Mouse (Mus musculus): ENCODE results near the gene Smo. TPM values are rescaled to one million over a fixed set of nuclear protein-coding genes. Genes with fewer than 3 reads are reported as not detected.

Smo gene
- total RNA-seq (2014; rRNA removed) (28.0 and 38.2 TPM in 2 replicates), polyA plus RNA-seq (2015; fragmentation: Nextera tagmentation; extraction: Ambion mirVana) (4.4 and 8.3 TPM in 2 replicates)

DNA sequence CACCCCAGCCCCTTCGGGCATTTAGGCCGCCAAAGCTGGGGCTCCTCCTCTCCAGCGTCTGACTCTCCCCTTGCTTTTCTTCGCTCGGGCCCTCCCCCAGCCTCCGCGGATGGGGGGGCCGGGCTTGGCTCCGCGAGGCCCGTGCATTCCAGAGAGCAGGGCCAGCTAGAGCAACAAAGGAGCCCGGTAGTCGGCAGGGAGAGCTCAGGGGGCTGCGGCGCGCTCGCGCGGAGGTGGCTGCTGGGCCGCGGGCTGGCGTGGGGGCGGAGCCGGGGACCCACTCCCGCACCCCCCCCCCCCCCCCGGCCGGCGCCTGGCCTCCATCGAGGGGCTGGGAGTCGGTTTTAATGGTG lies at the start of gene Smo:
TSS of gene Smo (plus strand) at position 168 of the 353 bp plus-strand sequence.
- peak within 1 kb of the TSS; percentile 64 for H3K9ac ChIP-seq
- no peaks in the 10 kb centered on the region for H3K9me3 ChIP-seq (ENCODE audit: low read length)
- H3K4me1 ChIP-seq (ENCODE audit: insufficient read depth), result no peaks in the 10 kb centered on the region; the same call in 1 of the 2 replicates
- no peaks in the 10 kb centered on the region for H3K36me3 ChIP-seq (ENCODE audit: insufficient read depth)
- peak within 1 kb of the TSS; percentile 65 for H3K4me3 ChIP-seq (ENCODE audit: low read depth, low read length)
- peak within 1 kb of the TSS; percentile 97 for H3K4me2 ChIP-seq (ENCODE audit: low read depth)
- H3K27me3 ChIP-seq (ENCODE audit: insufficient read depth, low read length), result no peaks in the 10 kb centered on the region
- no peak for TF ChIP-seq CTCF (IDR thresholded peaks at IDR 0.05; ENCODE audit: low read depth)
- peak within 1 kb of the TSS; percentile 78 for H3K27ac ChIP-seq (ENCODE audit: low read depth, low read length)
- peak; percentile 94 for ATAC-seq
- DNase-seq, result peak; percentile 71
- 11% methylated on average over 13 of the region's 30 CpGs for WGBS

DNA sequence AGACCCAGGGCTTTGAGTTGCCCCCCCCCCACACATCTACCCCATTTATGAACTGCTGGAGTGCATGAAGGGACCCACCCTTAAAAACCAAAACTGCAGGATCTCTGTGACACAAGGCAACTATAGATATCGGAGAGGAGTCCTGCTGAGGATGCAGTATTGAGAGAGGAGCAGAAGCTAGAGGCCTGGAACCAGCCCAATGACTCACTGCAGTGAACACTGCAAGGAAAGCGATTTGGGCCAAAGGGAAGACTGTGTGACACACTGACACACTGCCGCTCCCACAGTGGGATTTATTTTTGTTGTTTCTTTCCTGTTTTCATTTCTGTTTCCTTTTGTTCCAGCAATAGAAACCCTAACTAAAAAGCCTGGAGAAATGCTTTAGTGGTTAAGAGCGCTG lies 49.4 kb upstream of the Smo start:
- Histone ChIP-seq H3K36me3 (ENCODE audit: insufficient read depth) (no peaks in the 10 kb centered on the region), H3K9me3 (ENCODE audit: low read length) (no peaks in the 10 kb centered on the region), H3K4me2 (ENCODE audit: low read depth) (no peak overlapping the region), H3K9ac (no peak overlapping the region), H3K4me3 (ENCODE audit: low read depth, low read length) (no peak overlapping the region), H3K27ac (ENCODE audit: low read depth, low read length) (no peak overlapping the region), H3K4me1 (ENCODE audit: insufficient read depth) (no peaks in the 10 kb centered on the region), H3K27me3 (ENCODE audit: insufficient read depth, low read length) (no peaks in the 10 kb centered on the region)
- no peak for ATAC-seq
- no peak for TF ChIP-seq CTCF (IDR thresholded peaks at IDR 0.05; ENCODE audit: low read depth)
- no peak for DNase-seq
- WGBS, result 80% methylated on average over 4 of the region's 4 CpGs

DNA sequence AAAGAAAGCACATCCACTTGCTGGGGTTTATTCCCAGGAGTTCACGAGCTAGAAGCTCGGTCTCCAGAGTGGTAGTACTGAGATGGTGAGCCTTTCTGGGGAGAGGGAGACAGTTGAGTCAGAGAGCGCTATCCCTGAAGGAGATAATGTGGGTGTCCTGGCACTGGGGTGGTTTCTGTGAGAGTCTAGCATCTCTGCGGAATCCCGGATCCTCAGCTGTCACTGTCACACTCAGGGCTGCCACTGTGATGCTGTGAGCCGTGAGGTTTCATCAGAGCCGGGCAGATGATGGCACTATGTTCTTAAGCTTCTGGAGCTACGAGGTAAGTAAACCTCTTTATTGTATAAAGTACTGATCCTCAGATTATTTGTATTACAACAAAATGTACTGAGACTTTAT lies 45.8 kb upstream of the Smo start:
- no peak for TF ChIP-seq CTCF (IDR thresholded peaks at IDR 0.05; ENCODE audit: low read depth)
- Histone ChIP-seq H3K4me3 (ENCODE audit: low read depth, low read length) (no peak overlapping the region), H3K36me3 (ENCODE audit: insufficient read depth) (no peaks in the 10 kb centered on the region), H3K4me1 (ENCODE audit: insufficient read depth) (0 out of 2 replicates have a peak, but pooled peaks cover 1% of the 10 kb centered on the region), H3K27ac (ENCODE audit: low read depth, low read length) (no peak overlapping the region), H3K4me2 (ENCODE audit: low read depth) (no peak overlapping the region), H3K27me3 (ENCODE audit: insufficient read depth, low read length) (peaks cover 6% of the 10 kb centered on the region; the same call in 1 of the 2 replicates), H3K9ac (no peak overlapping the region), H3K9me3 (ENCODE audit: low read length) (no peaks in the 10 kb centered on the region)
- DNase-seq (no peak), ATAC-seq (no peak)
- 78% methylated on average over 8 of the region's 8 CpGs for WGBS

DNA sequence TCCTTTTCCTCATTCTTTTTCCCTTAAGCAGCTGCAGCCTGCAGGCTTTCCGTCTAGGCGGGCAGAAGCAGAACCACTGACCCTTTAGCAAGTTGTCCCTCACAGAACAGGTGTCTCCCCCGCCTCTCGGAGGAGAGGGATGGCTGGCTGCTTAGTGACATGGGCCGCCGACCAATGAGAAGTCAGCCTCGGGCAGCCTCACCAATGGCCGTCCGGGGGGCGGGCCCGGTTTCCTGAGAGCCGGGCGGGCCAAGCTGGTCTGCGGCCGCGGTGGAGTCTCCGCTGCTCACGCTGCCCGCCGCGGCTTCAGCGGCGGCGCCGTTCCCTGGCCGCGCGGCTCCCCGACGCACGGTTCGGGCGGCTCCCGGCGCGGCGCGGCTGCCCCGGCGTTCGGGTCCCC lies 41.4 kb upstream of the Smo start, which contains the start of gene Tspan33:
TSS of gene Tspan33 (plus strand) at position 270 of the 400 bp plus-strand sequence.
- Histone ChIP-seq H3K4me3 (ENCODE audit: low read depth, low read length) (peak within 1 kb of the TSS; percentile 82), H3K4me2 (ENCODE audit: low read depth) (peak within 1 kb of the TSS; percentile 99), H3K9me3 (ENCODE audit: low read length) (no peaks in the 10 kb centered on the region), H3K36me3 (ENCODE audit: insufficient read depth) (no peaks in the 10 kb centered on the region), H3K27ac (ENCODE audit: low read depth, low read length) (no peak within 1 kb of the TSS), H3K27me3 (ENCODE audit: insufficient read depth, low read length) (peaks cover 6% of the 10 kb centered on the region; the same call in 1 of the 2 replicates), H3K9ac (peak within 1 kb of the TSS; percentile 63), H3K4me1 (ENCODE audit: insufficient read depth) (0 out of 2 replicates have a peak, but pooled peaks cover 6% of the 10 kb centered on the region)
- DNase-seq (peak; percentile 90), ATAC-seq (peak; percentile 99)
- TF ChIP-seq CTCF (IDR thresholded peaks at IDR 0.05; ENCODE audit: low read depth), result no peak
- WGBS, result under 1% methylated on average over 28 of the region's 41 CpGs

DNA sequence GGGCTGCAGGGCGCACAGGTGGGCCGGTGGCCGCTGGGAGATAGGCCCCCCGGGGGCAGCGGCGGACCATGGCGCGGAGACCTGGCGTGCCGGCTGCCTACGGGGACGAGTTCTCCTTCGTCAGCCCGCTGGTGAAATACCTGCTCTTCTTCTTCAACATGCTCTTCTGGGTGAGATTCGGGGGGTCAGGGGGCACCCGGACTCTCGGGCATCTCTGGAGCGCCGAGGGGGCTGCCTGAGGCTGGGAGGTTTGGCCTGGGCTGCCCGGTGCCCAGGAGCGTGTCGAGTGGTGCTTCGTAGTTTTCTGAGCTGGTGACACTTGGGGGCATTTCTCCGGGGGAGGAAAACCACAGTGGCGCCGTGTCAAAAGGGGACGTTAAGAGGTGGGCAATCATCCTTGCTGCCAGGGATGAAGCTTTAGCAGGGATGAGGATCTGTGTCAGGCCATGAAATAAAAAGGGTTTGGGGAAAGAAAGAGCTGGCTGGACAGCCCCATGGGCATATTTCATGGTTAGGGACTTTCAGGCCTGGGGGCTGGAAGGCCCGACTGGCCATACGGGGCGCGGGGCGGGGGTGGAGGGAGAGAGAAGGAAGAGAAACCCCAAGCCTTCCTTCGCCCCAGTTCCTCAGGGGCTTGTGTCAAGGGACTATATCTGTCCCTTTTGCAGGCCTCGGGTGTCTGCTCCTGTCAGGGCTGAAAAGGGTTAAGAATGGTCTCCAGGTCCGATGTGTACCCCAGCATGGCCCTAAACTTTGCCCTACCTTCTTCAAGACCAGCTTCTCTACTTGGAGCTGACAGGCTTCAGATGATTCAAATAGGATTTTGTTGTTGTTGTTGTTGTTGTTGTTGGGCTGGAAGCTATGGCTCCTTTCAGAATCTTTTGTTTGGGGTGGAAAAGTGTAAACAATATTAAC lies 40.7 kb upstream of the Smo start:
- H3K4me3 ChIP-seq (ENCODE audit: low read depth, low read length), result peak overlapping the region; percentile 82
- H3K9ac ChIP-seq, result peak overlapping the region; percentile 63
- DNase-seq (peak; percentile 5), ATAC-seq (0 out of 2 replicates have a peak, but pooled peaks have one; percentile 2)
- H3K4me1 ChIP-seq (ENCODE audit: insufficient read depth), result 0 out of 2 replicates have a peak, but pooled peaks cover 6% of the 10 kb centered on the region
- no peak for TF ChIP-seq CTCF (IDR thresholded peaks at IDR 0.05; ENCODE audit: low read depth)
- no peaks in the 10 kb centered on the region for H3K9me3 ChIP-seq (ENCODE audit: low read length)
- 3% methylated on average over 29 of the region's 35 CpGs for WGBS
- H3K36me3 ChIP-seq (ENCODE audit: insufficient read depth), result no peaks in the 10 kb centered on the region
- H3K27me3 ChIP-seq (ENCODE audit: insufficient read depth, low read length), result peaks cover 6% of the 10 kb centered on the region; the same call in 1 of the 2 replicates
- H3K27ac ChIP-seq (ENCODE audit: low read depth, low read length), result no peak overlapping the region
- H3K4me2 ChIP-seq (ENCODE audit: low read depth), result peak overlapping the region; percentile 99

DNA sequence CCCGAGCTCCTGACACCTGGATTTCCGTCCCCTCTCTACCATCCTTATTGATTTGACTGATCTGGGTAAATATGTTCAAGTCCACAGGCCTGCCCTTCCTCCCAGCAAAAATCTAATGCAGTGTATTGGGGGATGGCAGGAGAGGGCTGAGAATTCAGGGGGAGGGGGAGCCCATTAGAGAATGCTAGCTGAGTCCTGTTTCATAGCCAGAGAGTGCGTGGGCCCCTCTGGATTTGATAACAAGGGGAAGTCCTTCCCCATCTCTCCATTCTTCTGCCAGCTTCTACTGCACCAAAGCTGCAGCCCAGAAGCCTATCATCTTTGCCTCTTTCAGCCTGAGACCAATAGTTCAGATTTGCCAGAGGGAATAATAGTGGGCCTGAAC lies 40.0 kb upstream of the Smo start:
- ATAC-seq, result no peak
- no peak for TF ChIP-seq CTCF (IDR thresholded peaks at IDR 0.05; ENCODE audit: low read depth)
- Histone ChIP-seq H3K4me2 (ENCODE audit: low read depth) (peak overlapping the region; percentile 99), H3K4me3 (ENCODE audit: low read depth, low read length) (no peak overlapping the region), H3K36me3 (ENCODE audit: insufficient read depth) (no peaks in the 10 kb centered on the region), H3K27ac (ENCODE audit: low read depth, low read length) (no peak overlapping the region), H3K9ac (no peak overlapping the region), H3K4me1 (ENCODE audit: insufficient read depth) (0 out of 2 replicates have a peak, but pooled peaks cover 6% of the 10 kb centered on the region), H3K9me3 (ENCODE audit: low read length) (no peaks in the 10 kb centered on the region), H3K27me3 (ENCODE audit: insufficient read depth, low read length) (peaks cover 6% of the 10 kb centered on the region; the same call in 1 of the 2 replicates)
- 39% methylated on average over 3 of the region's 3 CpGs for WGBS
- DNase-seq, result no peak

DNA sequence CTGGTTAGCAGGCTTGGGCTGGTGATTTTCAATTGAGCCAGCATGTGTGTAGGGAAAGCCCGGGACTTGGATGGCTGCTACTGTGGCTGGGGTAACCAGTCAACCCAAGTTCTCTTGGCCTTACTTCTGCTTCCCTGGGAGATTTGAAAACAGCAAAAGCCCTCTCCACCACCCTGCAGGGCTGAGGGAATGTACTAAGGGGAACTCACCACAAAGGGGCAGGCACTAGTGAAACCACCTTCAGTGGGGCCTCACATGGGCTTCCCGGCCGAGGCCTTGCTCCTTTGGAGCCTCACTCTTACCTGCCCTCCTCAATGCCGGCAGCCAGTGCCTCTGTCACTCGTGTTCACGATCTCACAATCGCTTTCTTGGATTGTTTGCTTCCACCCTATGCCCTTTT lies 39.3 kb upstream of the Smo start:
- Histone ChIP-seq H3K9ac (no peak overlapping the region), H3K4me3 (ENCODE audit: low read depth, low read length) (no peak overlapping the region), H3K27me3 (ENCODE audit: insufficient read depth, low read length) (peaks cover 6% of the 10 kb centered on the region; the same call in 1 of the 2 replicates), H3K4me1 (ENCODE audit: insufficient read depth) (0 out of 2 replicates have a peak, but pooled peaks cover 6% of the 10 kb centered on the region), H3K27ac (ENCODE audit: low read depth, low read length) (no peak overlapping the region), H3K36me3 (ENCODE audit: insufficient read depth) (no peaks in the 10 kb centered on the region), H3K9me3 (ENCODE audit: low read length) (no peaks in the 10 kb centered on the region), H3K4me2 (ENCODE audit: low read depth) (no peak overlapping the region)
- no peak for TF ChIP-seq CTCF (IDR thresholded peaks at IDR 0.05; ENCODE audit: low read depth)
- DNase-seq (no peak), ATAC-seq (no peak)
- WGBS, result 66% methylated on average over 7 of the region's 7 CpGs

Measured in forebrain, postnatal 0 days (tissue).